Comparison of ENCODE assay signal across 14 mouse cellular contexts in the genomic region with DNA sequence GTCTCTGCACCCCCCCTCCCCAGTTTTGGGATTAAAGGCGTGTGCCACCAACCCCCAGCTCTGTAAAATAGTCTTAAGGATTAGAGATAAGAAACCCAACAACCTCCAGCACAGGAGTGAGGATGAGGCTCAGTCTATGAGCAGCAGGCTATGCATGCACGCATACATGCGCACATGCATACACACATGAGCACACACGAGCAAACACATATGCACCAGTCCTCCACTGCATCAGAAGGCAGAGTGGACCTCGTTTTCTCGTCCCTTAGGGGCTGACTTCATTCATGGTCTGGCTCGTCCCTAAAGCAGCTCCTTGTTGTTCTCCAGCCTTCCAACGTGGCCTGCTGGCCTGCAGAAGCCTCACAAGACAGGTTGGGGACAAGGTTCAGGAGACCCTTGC.
"Had no signal": no experiment of that assay in that cellular context is flagged by ENCODE, and none has a peak within 500 bp of the region (broad histone marks: within the 10 kb centered on the region; RNA-seq: fewer than 3 reads in every experiment).

No protein-coding gene starts in this region.

- H3K9me3 ChIP-seq: midbrain, embryonic 15.5 days; neural tube, embryonic 12.5 days; stomach, embryonic 15.5 days had no signal

- H3K4me3 ChIP-seq: midbrain, embryonic 15.5 days; neural tube, embryonic 12.5 days; stomach, embryonic 15.5 days had no signal

- H3K27me3 ChIP-seq: midbrain, embryonic 15.5 days; neural tube, embryonic 12.5 days; stomach, embryonic 15.5 days had no signal

- H3K4me1 ChIP-seq: midbrain, embryonic 15.5 days; stomach, embryonic 15.5 days had no signal

- H3K27ac ChIP-seq: liver, embryonic 14.5 days; midbrain, embryonic 15.5 days; neural tube, embryonic 12.5 days; stomach, embryonic 15.5 days; stomach, postnatal 0 days had no signal

- DNase-seq: lung, adult 18-20 months; lung, embryonic 14.5 days; lung, postnatal 10 days; lung, postnatal 4 days; right cerebral cortex, postnatal 14 days; thymus, adult 2 months; thymus, postnatal 25 days; thymus, postnatal 4 days had no signal

- H3K4me2 ChIP-seq: lung, embryonic 14.5 days; midbrain, embryonic 11.5 days; midbrain, embryonic 15.5 days; neural tube, embryonic 12.5 days; stomach, embryonic 15.5 days had no signal

- H3K9ac ChIP-seq: liver, embryonic 14.5 days; lung, embryonic 14.5 days; midbrain, embryonic 15.5 days; neural tube, embryonic 12.5 days; stomach, embryonic 15.5 days had no signal

- ATAC-seq: midbrain, embryonic 15.5 days had no signal
